Mouse (Mus musculus) left cerebral cortex, adult 18-20 months (tissue): ENCODE measurements around the gene Ntrk2. TPM values are rescaled to one million over a fixed set of nuclear protein-coding genes. Genes with fewer than 3 reads are reported as not detected.

Source experiments
- DNase-seq, 2 experiments: peaks; one replicate each; pipeline ENCODE4 v3.0.0; 2021 to 2022; ENCODE audit warnings: low spot score in 2 of 2, mixed read lengths in 1 of 2
- total RNA-seq, 2 experiments: library from RNA; stranded (reverse); gene quantifications; 2 replicates each; pipeline ENCODE4 v1.2.3; 2021

Ntrk2 gene
- total RNA-seq, 2 experiments from 2014 or later = 369 to 406 TPM

DNA sequence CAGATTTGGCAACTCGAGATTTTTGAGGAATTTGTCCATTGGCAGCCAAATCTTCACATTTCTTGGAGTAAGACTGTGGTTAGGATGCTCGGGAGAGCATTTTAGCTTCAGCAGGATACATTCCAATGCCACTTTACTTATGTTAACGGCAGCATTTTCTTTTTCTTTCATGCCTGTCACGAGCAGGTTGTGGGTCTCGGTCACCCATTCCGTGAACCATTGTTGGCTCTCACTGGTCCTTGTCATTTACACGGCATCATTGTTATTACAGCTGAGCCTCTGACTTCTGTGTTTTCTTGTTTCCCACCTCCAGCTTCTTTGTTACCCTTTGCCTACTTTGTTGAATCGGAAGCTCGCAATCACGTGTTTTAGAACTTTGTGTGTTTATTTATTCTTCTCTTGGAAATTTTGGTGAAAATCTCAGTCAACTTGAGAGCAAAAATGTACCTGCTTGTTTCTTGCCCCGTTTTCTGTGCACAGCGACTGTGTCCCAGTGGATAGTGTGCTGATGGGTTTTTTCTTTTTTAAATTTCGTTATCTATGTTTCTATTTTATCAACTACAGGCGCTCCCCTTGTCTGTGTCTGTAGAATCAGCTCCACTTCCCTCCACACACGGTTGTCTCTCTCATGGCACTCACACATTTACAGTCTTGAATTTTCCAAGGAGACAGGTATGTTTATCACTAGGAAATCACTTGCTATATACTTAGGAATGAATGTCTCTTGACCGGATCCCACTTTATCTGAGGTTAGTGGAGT is 375.0 kb downstream of the Ntrk2 start:
- no peak for DNase-seq

DNA sequence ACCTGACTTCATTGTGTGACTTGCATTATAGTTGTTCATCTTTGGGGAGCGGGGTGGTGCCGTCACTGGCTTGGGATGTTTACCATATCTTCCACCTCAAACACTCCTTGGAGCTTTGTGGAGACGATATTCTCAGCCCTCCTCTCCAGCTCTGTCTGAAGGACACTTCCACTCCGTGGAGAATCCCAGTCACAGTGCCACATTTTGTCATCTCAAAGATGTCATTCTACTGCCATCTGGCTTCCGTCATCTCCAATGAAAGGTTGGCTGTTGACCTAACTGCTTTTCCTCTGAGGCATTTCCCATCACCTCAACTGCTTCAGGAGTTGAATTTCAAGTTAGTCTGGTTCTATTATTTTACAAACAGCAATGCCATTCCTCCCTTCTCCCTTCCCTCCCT is 376.3 kb downstream of the Ntrk2 start:
- peak; percentile 21 to 36 for DNase-seq

Other genes with a start within 250 kb of the Ntrk2 start
- gene Slc28a3, start 195.7 kb upstream of the Ntrk2 start, total RNA-seq = not detected